Mouse (Mus musculus) embryonic facial prominence, embryonic 13.5 days (tissue): ENCODE measurements at regions not wholly inside any gene's neighbourhood (a gene's known extent, or its start where the extent isn't known, plus 50 kb on each side); places are given as distances from the start of the nearest gene placed in this dataset.

Experiments
- ATAC-seq: fragments of 200-750 bp; cut with Nextera tagmentation; 2 replicates; pipeline ENCODE4 v1.8.0; 2017; ENCODE audit warnings: low read depth; ENCODE audit not compliant: insufficient number of reproducible peaks, insufficient read depth, low FRiP score, low TSS enrichment
- H3K27ac ChIP-seq: fragments of 300-500 bp; sonication (generic); 2 replicates; pipeline ENCODE4 v1.5.1; 2015; ENCODE audit warnings: moderate library complexity, mild to moderate bottlenecking, inconsistent platforms
- H3K27me3 ChIP-seq: fragments of 300-500 bp; sonication (generic); 2 replicates; pipeline ENCODE4 v1.6.1; 2015; ENCODE audit warnings: mild to moderate bottlenecking, inconsistent platforms
- H3K36me3 ChIP-seq: fragments of 300-500 bp; sonication (generic); 2 replicates; pipeline ENCODE4 v1.6.1; 2015; ENCODE audit warnings: mild to moderate bottlenecking, inconsistent platforms
- H3K4me1 ChIP-seq: fragments of 300-500 bp; sonication (generic); 2 replicates; pipeline ENCODE4 v1.6.1; 2015; ENCODE audit warnings: inconsistent platforms
- H3K4me2 ChIP-seq: fragments of 300-500 bp; sonication (generic); 2 replicates; pipeline ENCODE4 v1.6.1; 2015; ENCODE audit warnings: moderate library complexity, mild to moderate bottlenecking, inconsistent platforms
- H3K4me3 ChIP-seq: fragments of 300-500 bp; sonication (generic); 2 replicates; pipeline ENCODE4 v1.5.1; 2015; ENCODE audit warnings: mild to moderate bottlenecking, inconsistent platforms
- H3K9ac ChIP-seq: fragments of 300-500 bp; sonication (generic); 2 replicates; pipeline ENCODE4 v1.6.1; 2015; ENCODE audit warnings: mild to moderate bottlenecking, inconsistent platforms
- H3K9me3 ChIP-seq: fragments of 300-500 bp; sonication (generic); 2 replicates; pipeline ENCODE4 v1.6.1; 2016; ENCODE audit warnings: inconsistent platforms
- WGBS: fragments of 180-500 bp; shearing (Covaris S2); methylation state at CpG from one replicate; pipeline ENCODE4 v1.1.7; 2015; ENCODE audit warnings: mixed read lengths; 5-methylcytosine and 5-hydroxymethylcytosine counted together

GRCm38 (mm10) chr2:133020173-133020837 lies 74.6 kb upstream of the Fermt1 start:
- H3K4me2 ChIP-seq, result peak overlapping the region; percentile 46

GRCm38 (mm10) chr2:133021244-133021643 lies 75.5 kb upstream of the Fermt1 start:
- no peaks in the 10 kb centered on the region for H3K27me3 ChIP-seq
- H3K9ac ChIP-seq, result no peak overlapping the region

More at GRCm38 (mm10) chr2:133020173-133020837, 74.6 kb upstream of the Fermt1 start:
- ATAC-seq, result no peak
- Histone ChIP-seq H3K9ac (no peak overlapping the region), H3K4me3 (no peak overlapping the region), H3K36me3 (no peaks in the 10 kb centered on the region), H3K27me3 (no peaks in the 10 kb centered on the region), H3K9me3 (no peaks in the 10 kb centered on the region), H3K4me1 (no peaks in the 10 kb centered on the region), H3K27ac (no peak overlapping the region)
- WGBS, result 19% methylated on average over 11 of the region's 11 CpGs

GRCm38 (mm10) chr2:133027038-133027437 lies 81.3 kb upstream of the Fermt1 start:
- 83% methylated on average over 2 of the region's 2 CpGs for WGBS
- Histone ChIP-seq H3K36me3 (no peaks in the 10 kb centered on the region), H3K4me3 (no peak overlapping the region), H3K9me3 (no peaks in the 10 kb centered on the region), H3K27ac (no peak overlapping the region), H3K4me2 (no peak overlapping the region), H3K27me3 (no peaks in the 10 kb centered on the region), H3K9ac (no peak overlapping the region), H3K4me1 (no peaks in the 10 kb centered on the region)
- no peak for ATAC-seq

More at GRCm38 (mm10) chr2:133021244-133021643, 75.5 kb upstream of the Fermt1 start:
- Histone ChIP-seq H3K9me3 (no peaks in the 10 kb centered on the region), H3K27ac (no peak overlapping the region), H3K4me1 (no peaks in the 10 kb centered on the region), H3K4me3 (no peak overlapping the region), H3K4me2 (no peak overlapping the region), H3K36me3 (no peaks in the 10 kb centered on the region)
- WGBS, result 85% methylated on average over 3 of the region's 3 CpGs
- no peak for ATAC-seq

GRCm38 (mm10) chr2:133035421-133035820 lies 89.7 kb upstream of the Fermt1 start:
- WGBS, result 79% methylated on average over 3 of the region's 3 CpGs
- Histone ChIP-seq H3K27ac (no peak overlapping the region), H3K36me3 (no peaks in the 10 kb centered on the region), H3K27me3 (no peaks in the 10 kb centered on the region), H3K9me3 (no peaks in the 10 kb centered on the region), H3K4me3 (no peak overlapping the region), H3K4me1 (no peaks in the 10 kb centered on the region), H3K9ac (no peak overlapping the region), H3K4me2 (no peak overlapping the region)
- ATAC-seq, result no peak

- H3K9ac ChIP-seq, result no peak overlapping the region
- H3K4me2 ChIP-seq, result no peak overlapping the region
- no peak overlapping the region for H3K4me3 ChIP-seq
- H3K27ac ChIP-seq, result no peak overlapping the region
- no peaks in the 10 kb centered on the region for H3K9me3 ChIP-seq
- H3K4me1 ChIP-seq, result no peaks in the 10 kb centered on the region
- ATAC-seq, result no peak
- H3K36me3 ChIP-seq, result no peaks in the 10 kb centered on the region
- H3K27me3 ChIP-seq, result no peaks in the 10 kb centered on the region
- WGBS, result 95% methylated on average over 1 of the region's 1 CpGs
Observed at GRCm38 (mm10) chr2:133040708-133041107, 95.0 kb upstream of the Fermt1 start.

- Histone ChIP-seq H3K4me1 (no peaks in the 10 kb centered on the region), H3K4me2 (no peak overlapping the region), H3K9ac (no peak overlapping the region), H3K27ac (no peak overlapping the region), H3K36me3 (no peaks in the 10 kb centered on the region), H3K4me3 (no peak overlapping the region), H3K9me3 (no peaks in the 10 kb centered on the region), H3K27me3 (no peaks in the 10 kb centered on the region)
- ATAC-seq, result no peak
- 91% methylated on average over 11 of the region's 11 CpGs for whole genome bisulfite sequencing
Observed at GRCm38 (mm10) chr2:133077698-133078356, 132.1 kb upstream of the Fermt1 start.

GRCm38 (mm10) chr2:133090976-133091375 lies 145.3 kb upstream of the Fermt1 start:
- H3K27ac ChIP-seq, result no peak overlapping the region
- no peaks in the 10 kb centered on the region for H3K36me3 ChIP-seq
- WGBS, result 35% methylated on average over 7 of the region's 7 CpGs
- no peaks in the 10 kb centered on the region for H3K27me3 ChIP-seq
- peaks cover 6% of the 10 kb centered on the region; the same call in 1 of the 2 replicates for H3K9me3 ChIP-seq
- H3K4me1 ChIP-seq, result peaks cover 5% of the 10 kb centered on the region; the same call in 1 of the 2 replicates
- H3K4me3 ChIP-seq, result no peak overlapping the region
- ATAC-seq, result no peak
- H3K9ac ChIP-seq, result no peak overlapping the region
- H3K4me2 ChIP-seq, result no peak overlapping the region

- no peak for ATAC-seq
- 21% methylated on average over 10 of the region's 10 CpGs for WGBS
- Histone ChIP-seq H3K4me2 (no peak overlapping the region), H3K9me3 (no peaks in the 10 kb centered on the region), H3K27me3 (no peaks in the 10 kb centered on the region), H3K27ac (no peak overlapping the region), H3K9ac (no peak overlapping the region), H3K4me3 (no peak overlapping the region), H3K4me1 (no peaks in the 10 kb centered on the region), H3K36me3 (no peaks in the 10 kb centered on the region)
Observed at GRCm38 (mm10) chr2:133113642-133114041, 167.9 kb upstream of the Fermt1 start.

- WGBS, result 96% methylated on average over 14 of the region's 14 CpGs
- ATAC-seq, result no peak
- no peaks in the 10 kb centered on the region for H3K4me1 ChIP-seq
Observed at GRCm38 (mm10) chr2:133118651-133119050, 172.9 kb upstream of the Fermt1 start.

GRCm38 (mm10) chr2:133125212-133125801 lies 179.6 kb upstream of the Fermt1 start:
- 88% methylated on average over 1 of the region's 1 CpGs for WGBS
- H3K36me3 ChIP-seq, result no peaks in the 10 kb centered on the region
- no peak overlapping the region for H3K4me3 ChIP-seq
- no peaks in the 10 kb centered on the region for H3K9me3 ChIP-seq
- H3K4me1 ChIP-seq, result no peaks in the 10 kb centered on the region
- no peak for ATAC-seq
- no peak overlapping the region for H3K27ac ChIP-seq
- H3K9ac ChIP-seq, result no peak overlapping the region
- H3K4me2 ChIP-seq, result no peak overlapping the region
- no peaks in the 10 kb centered on the region for H3K27me3 ChIP-seq

More at GRCm38 (mm10) chr2:133118651-133119050, 172.9 kb upstream of the Fermt1 start:
- no peaks in the 10 kb centered on the region for H3K36me3 ChIP-seq
- no peaks in the 10 kb centered on the region for H3K27me3 ChIP-seq
- no peaks in the 10 kb centered on the region for H3K9me3 ChIP-seq
- H3K4me2 ChIP-seq, result no peak overlapping the region
- no peak overlapping the region for H3K9ac ChIP-seq
- no peak overlapping the region for H3K27ac ChIP-seq
- H3K4me3 ChIP-seq, result no peak overlapping the region

- no peak overlapping the region for H3K4me2 ChIP-seq
- no peak overlapping the region for H3K9ac ChIP-seq
- no peak overlapping the region for H3K27ac ChIP-seq
- 62% methylated on average over 3 of the region's 3 CpGs for WGBS
- H3K4me3 ChIP-seq, result no peak overlapping the region
- H3K9me3 ChIP-seq, result no peaks in the 10 kb centered on the region
- no peaks in the 10 kb centered on the region for H3K36me3 ChIP-seq
- no peaks in the 10 kb centered on the region for H3K4me1 ChIP-seq
- H3K27me3 ChIP-seq, result no peaks in the 10 kb centered on the region
- ATAC-seq, result no peak
Observed at GRCm38 (mm10) chr2:133134878-133135277, 189.2 kb upstream of the Fermt1 start.

GRCm38 (mm10) chr2:133138877-133139276 lies 193.2 kb upstream of the Fermt1 start:
- no peak overlapping the region for H3K4me3 ChIP-seq
- H3K9ac ChIP-seq, result no peak overlapping the region
- H3K4me1 ChIP-seq, result no peaks in the 10 kb centered on the region
- no peak overlapping the region for H3K27ac ChIP-seq
- ATAC-seq, result no peak
- no peak overlapping the region for H3K4me2 ChIP-seq
- no peaks in the 10 kb centered on the region for H3K36me3 ChIP-seq
- no peaks in the 10 kb centered on the region for H3K9me3 ChIP-seq
- H3K27me3 ChIP-seq, result no peaks in the 10 kb centered on the region
- WGBS, result 82% methylated on average over 4 of the region's 4 CpGs
